Mouse (Mus musculus) heart, postnatal 0 days (tissue): ENCODE results near the gene 1700020A23Rik. TPM values are rescaled to one million over a fixed set of nuclear protein-coding genes. Genes with fewer than 3 reads are reported as not detected.

Source experiments
- ATAC-seq: fragments of 200-750 bp; cut with Nextera tagmentation; 2 replicates; pipeline ENCODE4 v1.8.0; 2017; ENCODE audit warnings: low read depth, moderate number of reproducible peaks, moderate library complexity; ENCODE audit not compliant: insufficient read depth
- DNase-seq: peaks from one replicate; pipeline ENCODE4 v3.0.0-alpha.2; 2016; ENCODE audit warnings: low spot score
- H3K27ac ChIP-seq: fragments of 300-500 bp; sonication (generic); 2 replicates; pipeline ENCODE4 v1.5.1; 2014; ENCODE audit warnings: low read depth, mild to moderate bottlenecking
- H3K27me3 ChIP-seq: fragments of 300-500 bp; sonication (generic); 2 replicates; pipeline ENCODE4 v1.6.1; 2014; ENCODE audit warnings: low read length, mixed read lengths; ENCODE audit not compliant: control insufficient read depth, insufficient read depth
- H3K36me3 ChIP-seq: fragments of 300-500 bp; sonication (generic); replicated peaks from 2 replicates; pipeline ENCODE4 v1.6.1; 2014; ENCODE audit warnings: low read length, mixed read lengths; ENCODE audit not compliant: control insufficient read depth, insufficient read depth
- H3K4me1 ChIP-seq: fragments of 300-500 bp; sonication (generic); 2 replicates; pipeline ENCODE4 v1.6.1; 2014; ENCODE audit warnings: antibody characterized with exemption; ENCODE audit not compliant: control insufficient read depth, insufficient read depth
- H3K4me2 ChIP-seq: fragments of 300-500 bp; sonication (generic); 2 replicates; pipeline ENCODE4 v1.6.1; 2014; ENCODE audit warnings: low read depth, mild to moderate bottlenecking, low read length, moderate library complexity
- H3K4me3 ChIP-seq: fragments of 300-500 bp; sonication (generic); 2 replicates; pipeline ENCODE4 v1.5.1; 2014; ENCODE audit warnings: low read depth, low read length
- H3K9ac ChIP-seq: fragments of 300-500 bp; sonication (generic); replicated peaks from 2 replicates; pipeline ENCODE4 v1.6.1; 2014; ENCODE audit warnings: low read depth, low read length, mixed read lengths
- H3K9me3 ChIP-seq: fragments of 300-500 bp; sonication (generic); replicated peaks from 2 replicates; pipeline ENCODE4 v1.6.1; 2016; ENCODE audit warnings: low read length; ENCODE audit not compliant: control insufficient read depth
- CTCF ChIP-seq: IDR thresholded peaks from 2 replicates; pipeline ENCODE4 v1.5.1; 2016; ENCODE audit warnings: antibody characterized with exemption, control low read depth, low read depth
- EP300 ChIP-seq: IDR thresholded peaks from 2 replicates; pipeline ENCODE4 v1.6.1; 2016; ENCODE audit warnings: antibody characterized with exemption, low read depth
- WGBS: fragments of 180-500 bp; shearing (Covaris S2); extraction: QIAGEN DNeasy Blood & Tissue Kit; methylation state at CpG from one replicate; pipeline ENCODE4 v1.1.7; 2014; 5-methylcytosine and 5-hydroxymethylcytosine counted together
- polyA plus RNA-seq: library from polyadenylated mRNA; unstranded; fragments of >200 nt; fragmentation: Nextera tagmentation; extraction: Ambion mirVana; gene quantifications from 2 replicates; pipeline ENCODE4 v1.2.1, GENCODE M21; 2015
- total RNA-seq: library from RNA; depleted of rRNA; stranded (reverse); fragments of >200 nt; gene quantifications from 2 replicates; pipeline ENCODE4 v1.2.3, GENCODE M21; 2014; ENCODE audit warnings: low replicate concordance

Gene 1700020A23Rik
- total and polyA plus RNA-seq, 2 experiments from 2014 or later: not detected

DNA sequence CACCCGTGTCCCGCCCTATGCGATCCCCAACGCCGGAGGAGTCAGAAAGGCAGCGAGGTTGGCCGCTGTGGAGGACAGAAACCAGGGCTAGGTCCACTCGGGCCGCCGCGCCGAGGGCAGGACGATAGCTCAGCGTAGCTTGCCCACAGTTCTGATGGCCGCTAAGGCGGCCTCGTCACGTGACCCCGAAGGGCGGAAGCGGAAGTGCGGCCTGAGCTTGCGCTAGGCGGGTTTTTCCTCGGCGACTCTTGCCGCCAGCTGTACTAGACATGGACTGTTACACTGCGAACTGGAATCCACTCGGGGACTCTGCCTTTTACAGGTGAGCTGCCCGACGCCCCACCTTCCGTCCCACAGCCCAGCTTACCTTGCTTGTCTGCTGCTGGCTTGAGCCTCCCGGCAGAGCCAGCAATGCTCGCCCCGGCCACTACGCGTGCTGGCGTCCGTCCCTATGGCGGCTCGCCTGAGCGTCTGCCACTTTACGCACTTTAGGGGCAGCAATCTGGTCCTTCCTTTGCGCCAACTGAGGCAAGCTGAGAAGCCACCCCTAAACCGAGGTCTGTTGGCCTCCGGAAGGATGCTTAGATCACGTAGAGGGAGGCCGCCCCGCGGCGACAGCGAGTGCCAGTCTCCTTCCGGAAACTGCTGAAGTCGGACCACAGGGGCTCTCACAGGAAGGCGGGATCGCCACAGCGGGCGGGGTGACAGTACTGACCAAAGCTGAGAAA is 19.2 kb downstream of the 1700020A23Rik start, which contains the start of the genes Vps16 and Pced1a:
Vps16 (plus strand) TSS at position 214 of the 728 bp plus-strand sequence.
Pced1a (minus strand) TSS at position 576 of the 728 bp plus-strand sequence.
- TF ChIP-seq EP300: no peak
- peak; percentile 42; the same call in 1 of the 2 replicates for TF ChIP-seq CTCF
- ATAC-seq (peak; percentile 96), DNase-seq (peak; percentile 86)
- H3K27ac ChIP-seq: peak within 1 kb of the TSS; percentile 87
- peaks cover 11% of the 10 kb centered on the region; the same call in 1 of the 2 replicates for H3K4me1 ChIP-seq
- H3K4me3 ChIP-seq: peak within 1 kb of the TSS; percentile 78
- under 1% methylated on average over 58 of the region's 58 CpGs for WGBS
- H3K27me3 ChIP-seq: no peaks in the 10 kb centered on the region
- peak within 1 kb of the TSS; percentile 86 for H3K9ac ChIP-seq
- no peaks in the 10 kb centered on the region for H3K9me3 ChIP-seq
- no peaks in the 10 kb centered on the region for H3K36me3 ChIP-seq
- peak within 1 kb of the TSS; percentile 79 for H3K4me2 ChIP-seq

DNA sequence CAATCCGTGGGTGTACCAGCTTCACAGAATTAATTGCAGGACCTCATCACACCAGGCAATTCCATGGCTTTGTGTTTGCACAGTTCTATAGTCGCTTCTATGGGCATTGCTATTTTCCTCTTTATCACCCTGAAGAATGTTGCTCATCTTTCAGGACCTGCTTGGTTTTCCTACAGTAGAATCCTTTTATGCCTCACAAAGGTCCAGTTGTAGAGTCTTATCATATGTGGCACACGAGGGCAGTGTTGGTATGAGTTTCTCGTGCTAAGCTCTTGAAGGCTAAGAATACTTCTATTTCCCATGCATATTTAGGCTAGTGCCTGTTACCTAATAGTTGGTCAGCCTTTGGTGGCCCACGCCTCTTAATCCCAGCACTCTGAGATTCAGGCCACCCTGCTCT is 20.1 kb downstream of the 1700020A23Rik start:
- Histone ChIP-seq H3K4me3 (peak overlapping the region; percentile 78), H3K9ac (peak overlapping the region; percentile 86), H3K27me3 (no peaks in the 10 kb centered on the region), H3K4me1 (peaks cover 11% of the 10 kb centered on the region; the same call in 1 of the 2 replicates), H3K9me3 (no peaks in the 10 kb centered on the region), H3K36me3 (no peaks in the 10 kb centered on the region), H3K27ac (peak overlapping the region; percentile 87), H3K4me2 (peak overlapping the region; percentile 79)
- peak; percentile 54 for DNase-seq
- TF ChIP-seq EP300 (no peak), CTCF (peak; percentile 45)
- 19% methylated on average over 5 of the region's 5 CpGs for WGBS
- no peak for ATAC-seq

- Histone ChIP-seq H3K27ac (no peak overlapping the region), H3K4me3 (no peak overlapping the region), H3K9ac (no peak overlapping the region), H3K4me1 (peaks cover 3% of the 10 kb centered on the region; the same call in 1 of the 2 replicates), H3K4me2 (no peak overlapping the region), H3K27me3 (no peaks in the 10 kb centered on the region), H3K36me3 (no peaks in the 10 kb centered on the region), H3K9me3 (no peaks in the 10 kb centered on the region)
- DNase-seq: no peak
- WGBS: 46% methylated on average over 2 of the region's 2 CpGs
- ATAC-seq: no peak
- TF ChIP-seq CTCF: no peak
- TF ChIP-seq EP300: no peak
Observed at GRCm38 (mm10) chr2:130429851-130430250, 24.8 kb downstream of the 1700020A23Rik start.

GRCm38 (mm10) chr2:130430484-130430883 is 25.4 kb downstream of the 1700020A23Rik start:
- WGBS: 54% methylated on average over 3 of the region's 3 CpGs

GRCm38 (mm10) chr2:130432157-130432556 is 27.1 kb downstream of the 1700020A23Rik start:
- 70% methylated on average over 3 of the region's 3 CpGs for WGBS
- ATAC-seq (no peak), DNase-seq (no peak)
- Histone ChIP-seq H3K27me3 (no peaks in the 10 kb centered on the region), H3K9me3 (no peaks in the 10 kb centered on the region), H3K36me3 (no peaks in the 10 kb centered on the region), H3K27ac (no peak overlapping the region), H3K4me3 (no peak overlapping the region), H3K4me1 (no peaks in the 10 kb centered on the region), H3K4me2 (no peak overlapping the region), H3K9ac (no peak overlapping the region)
- no peak for TF ChIP-seq CTCF
- no peak for TF ChIP-seq EP300

More at GRCm38 (mm10) chr2:130430484-130430883, 25.4 kb downstream of the 1700020A23Rik start:
- H3K4me1 ChIP-seq: no peaks in the 10 kb centered on the region
- DNase-seq: no peak
- no peak overlapping the region for H3K4me2 ChIP-seq
- H3K4me3 ChIP-seq: no peak overlapping the region
- H3K36me3 ChIP-seq: no peaks in the 10 kb centered on the region
- H3K9ac ChIP-seq: no peak overlapping the region
- no peak for ATAC-seq
- TF ChIP-seq EP300: no peak
- H3K27me3 ChIP-seq: no peaks in the 10 kb centered on the region
- H3K27ac ChIP-seq: no peak overlapping the region
- H3K9me3 ChIP-seq: no peaks in the 10 kb centered on the region
